Mouse (Mus musculus) liver, embryonic 14.5 days (tissue): ENCODE measurements around the gene Zc3h12c.

Source experiments
- CTCF ChIP-seq: IDR thresholded peaks from 2 replicates; pipeline ENCODE4 v1.5.1; 2016; ENCODE audit warnings: antibody characterized with exemption, low read depth, control low read depth
- EP300 ChIP-seq: IDR thresholded peaks from 2 replicates; pipeline ENCODE4 v1.6.1; 2016; ENCODE audit warnings: antibody characterized with exemption, low read depth

DNA sequence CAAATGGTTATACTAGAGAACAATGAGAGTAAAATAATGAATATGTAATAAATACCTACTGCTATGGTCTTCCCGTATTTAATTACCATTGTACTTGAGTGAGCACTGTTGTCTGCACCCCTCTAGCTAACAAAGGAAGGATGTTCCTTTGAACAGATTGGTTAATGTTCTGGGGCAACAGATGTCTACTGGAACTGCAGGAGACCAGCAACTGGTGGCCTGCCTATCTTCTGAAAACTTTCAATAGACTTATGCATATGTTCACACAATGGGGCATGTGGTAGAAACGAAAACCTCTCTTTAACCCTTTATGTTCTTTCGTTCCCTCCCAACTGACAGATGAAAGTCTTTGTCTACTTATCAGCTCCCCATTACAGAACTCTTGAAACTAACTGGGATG, 20.1 kb downstream of the Zc3h12c start:
- TF ChIP-seq EP300: no peak
- no peak for TF ChIP-seq CTCF
